Mouse (Mus musculus) monocyte, adult 5-6 weeks (primary cell): ENCODE data around the gene Oprm1. TPM values are rescaled to one million over a fixed set of nuclear protein-coding genes. Genes with fewer than 3 reads are reported as not detected.

ENCODE experiments used
- ATAC-seq: fragments of 153-309, 156-312 bp; replicated peaks from 2 replicates; pipeline ENCODE4 v1.8.0; 2017; ENCODE audit warnings: mild to moderate bottlenecking; ENCODE audit not compliant: low TSS enrichment, insufficient number of reproducible peaks, severe bottlenecking, poor library complexity, low FRiP score
- total RNA-seq: library from RNA; stranded (forward); fragments of 200-1000, 200-491, 200-594 nt; gene quantifications from 3 replicates; pipeline ENCODE4 v1.2.3, GENCODE M21; 2017

Oprm1 gene
- total RNA-seq, 1 experiment from 2014 or later: not detected

GRCm38 (mm10) chr10:7069090-7069489 is 310.8 kb downstream of the Oprm1 start:
- no peak for ATAC-seq

GRCm38 (mm10) chr10:7070100-7070835 is 312.0 kb downstream of the Oprm1 start:
- no peak for ATAC-seq

- no peak for ATAC-seq
Observed at GRCm38 (mm10) chr10:7070924-7071323, 312.6 kb downstream of the Oprm1 start.

DNA sequence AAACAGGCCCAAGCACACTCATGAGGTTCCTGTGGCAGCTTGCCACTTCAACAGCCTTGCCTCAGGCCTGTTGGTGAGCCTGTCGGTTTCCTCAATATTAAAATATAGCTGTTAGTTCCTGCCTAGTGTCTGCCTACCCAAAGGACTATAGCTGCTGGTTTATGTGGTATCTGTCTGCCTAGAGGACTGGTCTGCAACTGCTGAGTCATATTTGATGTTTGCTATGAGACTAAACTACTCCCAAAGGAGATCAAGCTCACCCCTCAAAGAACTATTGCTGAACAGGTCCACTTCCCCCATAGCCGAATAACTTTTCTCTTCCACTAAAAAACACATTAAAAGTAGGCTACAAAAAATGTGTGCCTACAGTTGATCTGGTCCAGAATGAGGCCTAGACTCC is 315.9 kb downstream of the Oprm1 start:
- no peak for ATAC-seq

GRCm38 (mm10) chr10:7075661-7076060 is 317.4 kb downstream of the Oprm1 start:
- ATAC-seq: no peak

GRCm38 (mm10) chr10:7076201-7076600 is 317.9 kb downstream of the Oprm1 start:
- peak; percentile 81 for ATAC-seq

GRCm38 (mm10) chr10:7076662-7077211 is 318.4 kb downstream of the Oprm1 start:
- no peak for ATAC-seq

DNA sequence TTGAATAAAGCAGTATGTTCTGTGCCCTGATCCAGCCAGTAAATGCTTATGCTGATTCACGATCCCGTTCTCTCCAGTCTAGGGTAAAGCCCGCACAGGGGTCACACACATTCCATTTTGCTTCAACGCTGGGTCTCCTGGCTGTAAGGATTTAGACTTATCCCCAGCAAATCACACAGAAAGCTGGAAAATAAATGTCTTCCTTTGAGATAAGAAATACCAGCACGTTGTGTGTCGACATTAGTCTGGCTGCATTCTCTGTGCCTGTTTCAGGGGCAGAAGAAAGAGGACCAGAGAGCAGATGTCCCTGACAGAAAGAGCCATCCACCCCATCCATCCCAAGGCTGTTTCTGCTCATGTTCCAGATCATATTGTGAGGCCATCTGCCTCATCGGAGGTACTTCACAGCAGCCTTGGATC is 319.1 kb downstream of the Oprm1 start:
- ATAC-seq: no peak

GRCm38 (mm10) chr10:7077971-7078370 is 319.7 kb downstream of the Oprm1 start:
- no peak for ATAC-seq

Other genes starting within 250 kb of the Oprm1 start
- gene Gm10945, start 3.3 kb downstream of the Oprm1 start, total RNA-seq: not detected in 3 replicates